Mouse (Mus musculus) left cerebral cortex, adult 8-10 months (tissue): Measurements from ENCODE around the gene Inpp5a. TPM values are rescaled to one million over a fixed set of nuclear protein-coding genes. Genes with fewer than 3 reads are reported as not detected.

ENCODE experiments used
- DNase-seq, 2 experiments: peaks; one replicate each; pipeline ENCODE4 v3.0.0; 2022; ENCODE audit warnings: low spot score in 2 of 2
- total RNA-seq, 4 experiments: library from RNA; stranded (reverse); gene quantifications; 2 replicates each; pipeline ENCODE4 v1.2.4; 2022

The Inpp5a gene
- total RNA-seq, 4 experiments from 2014 or later = 55.8 to 63.9 (median 59.9) TPM

GRCm38 (mm10) chr7:139472865-139473549 is 84.1 kb downstream of the Inpp5a start:
- peak; percentile 68 to 74 for DNase-seq

DNA sequence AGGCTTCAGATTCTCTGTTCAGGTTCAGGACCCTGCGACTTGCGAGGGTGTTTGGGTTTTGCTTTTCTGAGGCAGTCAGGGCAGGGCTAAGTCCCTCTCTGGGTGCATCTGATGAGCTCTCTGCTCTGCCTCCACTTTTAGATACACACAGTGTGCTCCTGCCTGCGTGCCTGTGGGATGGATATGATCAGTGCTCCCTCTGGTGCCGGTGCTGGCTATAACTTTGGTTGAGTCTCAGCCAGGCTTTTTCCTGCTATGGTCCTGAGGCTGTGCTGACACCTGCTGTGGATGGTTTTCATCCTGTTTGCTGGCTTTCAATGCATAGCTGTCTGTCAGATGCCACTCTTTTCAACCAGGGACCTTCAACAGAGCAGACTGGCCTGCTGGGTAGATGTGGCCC is 87.0 kb downstream of the Inpp5a start:
- DNase-seq = no peak

GRCm38 (mm10) chr7:139476700-139477099 is 87.8 kb downstream of the Inpp5a start:
- no peak for DNase-seq

DNA sequence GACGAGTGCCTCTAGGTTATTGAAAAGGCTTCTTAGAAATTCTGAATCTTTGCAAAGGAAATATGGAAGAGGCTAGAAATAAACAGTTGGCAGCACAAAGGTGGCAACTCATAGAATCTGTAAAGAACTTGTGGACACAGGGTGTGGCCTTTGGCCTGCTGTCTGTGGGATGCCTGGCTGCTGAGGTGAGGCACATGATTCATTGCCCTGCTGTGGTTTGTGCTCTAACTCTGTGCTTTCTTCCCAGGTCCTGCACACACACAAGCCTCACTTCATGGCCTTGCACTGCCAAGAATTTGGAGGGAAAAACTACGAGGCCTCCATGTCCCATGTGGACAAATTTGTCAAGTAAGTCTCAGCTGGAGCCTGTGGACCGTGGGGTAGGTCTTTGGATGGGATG is 88.8 kb downstream of the Inpp5a start:
- DNase-seq = no peak

GRCm38 (mm10) chr7:139479077-139479476 is 90.2 kb downstream of the Inpp5a start:
- no peak for DNase-seq

GRCm38 (mm10) chr7:139479626-139480025 is 90.7 kb downstream of the Inpp5a start:
- DNase-seq = no peak

- peak in 1 of 2 experiments; percentile 21 for DNase-seq
Measured at GRCm38 (mm10) chr7:139484206-139484955, 95.5 kb downstream of the Inpp5a start.

GRCm38 (mm10) chr7:139489721-139490211 is 100.9 kb downstream of the Inpp5a start:
- no peak for DNase-seq

DNA sequence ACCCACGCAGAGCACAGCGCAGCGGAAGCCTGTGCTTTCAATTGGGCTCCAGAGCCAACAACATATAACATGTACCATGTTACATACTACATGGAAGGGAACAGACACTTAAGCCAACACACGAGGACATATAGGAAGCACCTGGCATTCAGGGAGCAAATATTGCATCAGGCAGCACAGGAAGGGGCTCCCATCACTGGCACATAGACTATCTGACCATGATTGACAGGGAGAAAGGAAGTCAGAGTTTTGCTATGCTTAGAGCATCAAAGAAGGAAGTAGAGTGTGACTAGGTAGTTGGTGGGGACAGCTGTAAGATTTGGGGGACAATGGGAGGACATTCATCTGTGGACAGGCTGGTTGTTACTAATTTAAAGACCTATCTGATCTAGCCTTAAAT is 103.4 kb downstream of the Inpp5a start:
- no peak for DNase-seq

GRCm38 (mm10) chr7:139492946-139493345 is 104.0 kb downstream of the Inpp5a start:
- DNase-seq = no peak

DNA sequence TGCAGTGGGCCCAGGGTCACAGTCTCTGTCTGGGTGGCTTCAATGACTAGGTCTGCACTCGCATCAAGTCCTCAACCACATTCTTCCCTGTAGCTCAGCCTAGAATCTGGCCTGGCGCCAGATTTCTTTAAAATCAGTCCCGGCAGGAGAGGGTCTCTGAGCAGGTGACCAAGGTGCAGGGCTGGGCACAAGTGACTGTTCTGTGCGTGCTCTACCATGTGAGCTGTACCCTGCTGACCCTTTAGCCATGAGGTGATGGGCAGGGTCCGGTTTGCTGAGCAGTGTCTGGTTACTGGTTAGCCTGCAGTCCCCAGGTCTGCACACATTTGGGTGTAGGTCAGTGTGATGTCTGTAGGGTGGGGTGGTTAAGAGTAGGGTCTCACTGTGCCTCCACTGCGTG is 106.9 kb downstream of the Inpp5a start:
- no peak for DNase-seq

DNA sequence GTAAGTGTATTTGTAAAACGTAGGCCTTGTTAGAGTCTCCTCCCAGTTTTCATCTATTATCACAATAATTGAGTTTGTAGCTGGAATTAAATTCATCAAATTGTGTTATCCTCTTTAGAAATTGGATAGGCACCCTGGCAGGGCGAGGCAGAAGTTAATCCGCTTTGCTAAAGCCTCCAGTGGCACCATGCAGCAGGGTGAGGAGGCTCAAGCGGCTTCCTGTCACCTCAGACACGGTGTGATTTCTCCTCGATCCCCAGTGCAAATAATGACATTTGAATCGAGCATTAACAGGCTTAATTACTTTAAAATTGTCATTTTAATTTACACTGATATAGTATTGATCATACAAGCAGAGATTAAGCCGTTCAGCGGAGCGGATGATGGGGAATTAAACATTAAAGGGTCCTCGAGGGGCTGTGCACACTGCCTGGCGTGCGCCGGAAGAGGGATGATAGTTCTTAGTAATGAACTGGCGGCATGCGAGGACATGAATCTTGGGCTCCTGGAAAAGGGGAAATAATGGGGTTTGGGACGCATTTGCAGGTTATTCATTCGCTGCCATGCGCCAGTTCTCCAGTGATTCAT is 109.2 kb downstream of the Inpp5a start:
- DNase-seq = no peak

- no peak for DNase-seq
Measured at GRCm38 (mm10) chr7:139504064-139504463, 115.2 kb downstream of the Inpp5a start.

DNA sequence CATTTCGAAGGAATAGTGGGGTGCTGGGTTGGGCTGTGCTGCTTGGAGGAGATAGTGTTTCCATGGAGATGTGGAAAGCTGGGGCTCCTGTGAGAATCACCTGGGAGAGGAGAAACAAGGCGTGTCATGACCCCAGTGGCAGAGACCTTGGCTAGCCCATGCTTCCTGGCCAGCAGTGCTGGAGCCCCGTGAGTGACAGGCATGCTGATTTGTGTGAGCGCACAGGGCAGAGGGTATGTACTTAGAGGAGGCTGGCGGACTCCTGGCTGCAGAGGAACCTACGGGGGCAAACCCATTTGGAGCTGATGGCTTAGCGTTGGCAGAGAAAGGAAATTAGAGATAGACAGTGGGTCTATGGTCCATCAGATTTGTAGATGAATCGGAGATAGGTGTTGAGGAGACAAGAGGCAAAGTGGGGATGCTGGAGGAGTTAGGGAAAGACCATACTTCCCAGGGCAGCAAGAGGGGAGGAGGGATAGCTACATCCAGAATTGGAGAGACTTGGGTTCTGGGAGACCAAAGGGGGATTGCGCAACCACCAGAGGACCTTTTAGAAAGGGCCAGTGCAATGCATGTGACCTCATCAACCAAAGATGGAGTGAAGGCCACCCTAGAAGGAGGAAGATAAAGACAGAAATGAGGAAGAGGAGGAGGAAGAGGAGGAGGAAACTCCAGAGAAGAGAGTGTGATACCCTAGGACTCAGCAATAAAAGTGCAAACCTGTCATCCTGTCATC is 117.9 kb downstream of the Inpp5a start:
- DNase-seq = no peak

- DNase-seq = no peak
Measured at GRCm38 (mm10) chr7:139508938-139509337, 120.0 kb downstream of the Inpp5a start.

DNA sequence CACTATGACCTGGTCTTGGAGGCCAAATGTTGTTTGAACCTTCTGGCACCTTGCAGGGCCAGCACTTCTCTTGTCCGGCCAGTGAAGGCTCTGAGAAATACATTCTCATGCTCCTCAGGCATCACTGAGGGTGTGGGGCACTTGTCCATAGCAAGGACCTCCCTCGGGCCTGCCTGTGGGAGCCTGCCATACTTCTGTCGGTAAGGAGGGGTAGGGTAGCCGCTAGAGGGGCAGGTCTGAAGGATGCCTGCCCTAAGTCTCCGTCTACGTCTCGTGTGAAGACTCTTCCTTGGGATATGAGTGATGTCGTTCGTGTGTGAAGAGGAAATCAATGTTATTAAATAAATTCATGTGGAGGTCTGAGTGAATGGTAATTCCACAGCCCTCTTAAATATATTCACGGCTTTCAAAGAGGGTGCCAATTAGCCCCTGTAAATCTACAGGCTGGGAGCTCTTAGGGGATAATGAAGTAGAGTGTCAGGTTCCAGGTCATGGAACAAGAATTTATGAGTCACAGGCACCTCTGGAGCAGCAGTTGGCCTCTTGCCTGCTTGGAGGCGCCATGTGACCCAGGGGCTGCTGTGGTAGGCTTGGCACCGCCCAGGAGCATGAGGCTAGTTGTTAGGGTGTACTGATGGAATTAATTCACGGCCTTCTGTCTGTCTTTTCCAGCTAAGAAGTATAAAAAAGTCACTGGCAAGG is 127.2 kb downstream of the Inpp5a start:
- DNase-seq = no peak

DNA sequence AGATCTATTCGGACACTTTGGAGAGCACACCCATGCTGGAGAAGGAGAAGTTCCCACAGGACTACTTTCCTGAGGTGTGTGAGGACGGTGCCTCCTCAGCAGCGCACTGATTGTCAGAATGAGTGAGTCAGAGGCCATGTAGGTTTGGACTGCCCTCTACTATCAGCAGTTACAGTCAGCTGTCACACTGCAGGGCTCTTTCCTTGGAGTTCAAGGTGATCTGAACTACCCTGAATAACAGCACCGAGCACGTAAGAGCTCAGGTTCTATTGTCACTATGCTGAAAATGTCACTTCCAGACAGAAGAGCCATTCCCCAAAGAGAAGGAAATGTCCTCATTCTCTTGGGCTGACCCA is 127.7 kb downstream of the Inpp5a start:
- no peak for DNase-seq

DNA sequence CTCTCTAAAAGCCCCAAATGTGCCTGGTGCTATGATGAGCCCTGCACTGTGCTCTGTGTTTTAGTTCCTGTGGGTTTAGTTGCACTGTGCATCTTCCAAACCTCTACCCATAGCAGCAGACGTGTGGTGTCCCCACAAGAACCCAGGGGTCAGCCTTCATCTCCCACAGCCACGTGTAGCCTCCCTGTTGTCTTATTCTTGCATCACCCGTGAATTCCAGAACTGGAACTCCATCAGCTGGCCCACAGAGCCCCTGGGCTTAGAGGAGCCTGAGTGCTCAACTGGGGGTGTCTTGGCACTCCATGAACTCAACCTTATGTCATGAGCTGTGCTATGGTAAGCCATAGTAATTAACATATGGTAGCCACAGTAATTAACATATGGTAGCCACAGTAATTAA is 129.4 kb downstream of the Inpp5a start:
- no peak for DNase-seq

GRCm38 (mm10) chr7:139528309-139529076 is 139.6 kb downstream of the Inpp5a start:
- DNase-seq = peak in 1 of 2 experiments; percentile 42

GRCm38 (mm10) chr7:139529208-139529607 is 140.3 kb downstream of the Inpp5a start:
- no peak for DNase-seq
